Mouse (Mus musculus) kidney, postnatal 0 days (tissue): ENCODE measurements around the gene Plxnb2. TPM values are rescaled to one million over a fixed set of nuclear protein-coding genes. Genes with fewer than 3 reads are reported as not detected.

Experiments
- ATAC-seq: fragments of 200-750 bp; cut with Nextera tagmentation; replicated peaks from 2 replicates; pipeline ENCODE4 v1.8.0; 2017; ENCODE audit warnings: low read depth, moderate number of reproducible peaks, moderate TSS enrichment, moderate library complexity; ENCODE audit not compliant: low FRiP score
- DNase-seq: peaks from one replicate; pipeline ENCODE4 v3.0.0-alpha.2; 2016; ENCODE audit warnings: low spot score
- H3K27ac ChIP-seq: fragments of 300-500 bp; sonication (generic); 2 replicates; pipeline ENCODE4 v1.5.1; 2014; ENCODE audit warnings: mild to moderate bottlenecking
- H3K27me3 ChIP-seq: fragments of 300-500 bp; sonication (generic); 2 replicates; pipeline ENCODE4 v1.6.1; 2014; ENCODE audit warnings: low read length, mixed read lengths; ENCODE audit not compliant: insufficient read depth
- H3K36me3 ChIP-seq: fragments of 300-500 bp; sonication (generic); 2 replicates; pipeline ENCODE4 v1.6.1; 2014; ENCODE audit warnings: low read length, mixed read lengths; ENCODE audit not compliant: insufficient read depth
- H3K4me1 ChIP-seq: fragments of 300-500 bp; sonication (generic); replicated peaks from 2 replicates; pipeline ENCODE4 v1.6.1; 2014; ENCODE audit warnings: antibody characterized with exemption, low read length, mixed read lengths; ENCODE audit not compliant: insufficient read depth
- H3K4me2 ChIP-seq: fragments of 300-500 bp; sonication (generic); 2 replicates; pipeline ENCODE4 v1.6.1; 2014; ENCODE audit warnings: mild to moderate bottlenecking, low read length, moderate library complexity, mixed read lengths
- H3K4me3 ChIP-seq: fragments of 300-500 bp; sonication (generic); replicated peaks from 2 replicates; pipeline ENCODE4 v1.5.1; 2014; ENCODE audit warnings: low read depth, low read length
- H3K9ac ChIP-seq: fragments of 300-500 bp; sonication (generic); 2 replicates; pipeline ENCODE4 v1.6.1; 2014; ENCODE audit warnings: low read depth, low read length
- H3K9me3 ChIP-seq: fragments of 300-500 bp; sonication (generic); replicated peaks from 2 replicates; pipeline ENCODE4 v1.6.1; 2016; ENCODE audit warnings: low read length, inconsistent platforms, mixed read lengths
- CTCF ChIP-seq: IDR thresholded peaks from 2 replicates; pipeline ENCODE4 v1.5.1; 2016; ENCODE audit warnings: antibody characterized with exemption, low read depth, mild to moderate bottlenecking, moderate library complexity
- WGBS: fragments of 180-500 bp; shearing (Covaris S2); extraction: QIAGEN DNeasy Blood & Tissue Kit; methylation state at CpG from one replicate; pipeline ENCODE4 v1.1.7; 2014; 5-methylcytosine and 5-hydroxymethylcytosine counted together
- polyA plus RNA-seq: library from polyadenylated mRNA; unstranded; fragments of >200 nt; fragmentation: Nextera tagmentation; extraction: Ambion mirVana; gene quantifications from 2 replicates; pipeline ENCODE4 v1.2.1, GENCODE M21; 2015

The Plxnb2 gene
- polyA plus RNA-seq, 1 experiment from 2014 or later, result 126 TPM

- peaks cover 19% of the 10 kb centered on the region for H3K36me3 ChIP-seq
- H3K4me1 ChIP-seq, result peaks cover 66% of the 10 kb centered on the region
- H3K9ac ChIP-seq, result peak overlapping the region; percentile 13; the same call in 1 of the 2 replicates
- no peak overlapping the region for H3K4me3 ChIP-seq
- H3K4me2 ChIP-seq, result no peak overlapping the region
- no peak for DNase-seq
- 91% methylated on average over 5 of the region's 5 CpGs for WGBS
- no peak for ATAC-seq
- no peaks in the 10 kb centered on the region for H3K27me3 ChIP-seq
- no peaks in the 10 kb centered on the region for H3K9me3 ChIP-seq
- 0 out of 2 replicates have a peak overlapping the region, but pooled peaks have one; percentile 13 for H3K27ac ChIP-seq
- TF ChIP-seq CTCF, result no peak
Measured at GRCm38 (mm10) chr15:89171526-89172051, 9.0 kb downstream of the Plxnb2 start.

- DNase-seq, result no peak
- Histone ChIP-seq H3K27me3 (no peaks in the 10 kb centered on the region), H3K9me3 (no peaks in the 10 kb centered on the region), H3K27ac (peak overlapping the region; percentile 82), H3K4me2 (peak overlapping the region; percentile 21; the same call in 1 of the 2 replicates), H3K4me1 (peaks cover 55% of the 10 kb centered on the region), H3K36me3 (peaks cover 33% of the 10 kb centered on the region), H3K9ac (peak overlapping the region; percentile 40; the same call in 1 of the 2 replicates), H3K4me3 (no peak overlapping the region)
- ATAC-seq, result no peak
- WGBS, result 19% methylated on average over 3 of the region's 3 CpGs
- TF ChIP-seq CTCF, result no peak
Measured at GRCm38 (mm10) chr15:89170102-89170501, 10.5 kb downstream of the Plxnb2 start.

DNA sequence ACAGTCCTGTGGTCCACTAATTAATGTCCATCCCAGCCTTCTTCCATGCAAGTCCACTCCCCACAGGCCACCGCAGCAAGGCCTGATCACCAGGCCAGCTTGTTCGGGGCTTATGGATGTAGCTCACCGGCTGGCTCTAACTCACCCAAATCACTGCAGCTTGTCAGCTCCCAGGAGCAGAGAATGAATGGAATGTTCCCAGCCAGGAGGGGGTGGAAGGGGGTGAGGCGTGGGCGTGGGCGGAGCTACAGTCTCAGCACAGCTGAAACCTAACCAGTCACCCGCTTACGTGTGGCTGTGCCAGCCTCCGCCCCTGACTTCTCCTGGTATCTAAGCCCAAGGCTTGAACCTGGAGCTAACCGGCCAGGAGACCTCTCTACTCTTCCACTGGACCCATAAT lies 11.2 kb downstream of the Plxnb2 start:
- Histone ChIP-seq H3K36me3 (peaks cover 39% of the 10 kb centered on the region), H3K9me3 (no peaks in the 10 kb centered on the region), H3K27ac (peak overlapping the region; percentile 82), H3K4me2 (peak overlapping the region; percentile 21), H3K9ac (peak overlapping the region; percentile 40; the same call in 1 of the 2 replicates), H3K4me3 (no peak overlapping the region), H3K27me3 (no peaks in the 10 kb centered on the region), H3K4me1 (peaks cover 48% of the 10 kb centered on the region)
- 3% methylated on average over 10 of the region's 10 CpGs for WGBS
- TF ChIP-seq CTCF, result no peak
- peak; percentile 69 for ATAC-seq
- DNase-seq, result peak; percentile 96

DNA sequence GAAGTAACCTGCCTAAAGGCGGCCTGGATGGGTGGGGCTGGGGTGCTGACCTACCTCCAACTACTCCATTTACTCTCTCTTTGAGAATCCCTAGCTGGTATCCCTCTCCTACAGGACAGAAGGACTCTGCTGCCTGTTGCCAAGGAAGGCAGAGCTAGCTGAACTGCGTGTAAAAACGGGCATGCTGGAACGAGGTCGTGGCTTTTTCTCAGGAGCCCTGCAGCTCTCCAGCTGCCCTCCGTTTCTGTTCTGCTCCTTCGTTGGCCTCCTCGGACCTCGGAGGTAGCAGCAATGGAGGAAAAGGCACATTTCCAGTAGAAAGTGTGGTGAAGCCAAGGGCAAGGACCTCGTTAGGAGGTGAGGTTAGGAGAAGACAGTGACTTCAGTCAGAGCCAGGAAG lies 11.7 kb downstream of the Plxnb2 start:
- no peak for TF ChIP-seq CTCF
- ATAC-seq (no peak), DNase-seq (no peak)
- Histone ChIP-seq H3K9me3 (no peaks in the 10 kb centered on the region), H3K4me1 (peaks cover 43% of the 10 kb centered on the region), H3K9ac (no peak overlapping the region), H3K4me3 (no peak overlapping the region), H3K4me2 (peak overlapping the region; percentile 21; the same call in 1 of the 2 replicates), H3K36me3 (peaks cover 44% of the 10 kb centered on the region), H3K27ac (peak overlapping the region; percentile 42), H3K27me3 (no peaks in the 10 kb centered on the region)
- 36% methylated on average over 10 of the region's 10 CpGs for WGBS

- peaks cover 78% of the 10 kb centered on the region for H3K36me3 ChIP-seq
- H3K27me3 ChIP-seq, result no peaks in the 10 kb centered on the region
- no peak overlapping the region for H3K4me2 ChIP-seq
- ATAC-seq, result no peak
- WGBS, result 93% methylated on average over 12 of the region's 12 CpGs
- H3K4me1 ChIP-seq, result peaks cover 18% of the 10 kb centered on the region
- no peak for DNase-seq
- no peak overlapping the region for H3K9ac ChIP-seq
- H3K27ac ChIP-seq, result no peak overlapping the region
- no peak for TF ChIP-seq CTCF
- no peak overlapping the region for H3K4me3 ChIP-seq
- H3K9me3 ChIP-seq, result no peaks in the 10 kb centered on the region
Measured at GRCm38 (mm10) chr15:89165478-89165877, 15.1 kb downstream of the Plxnb2 start.

DNA sequence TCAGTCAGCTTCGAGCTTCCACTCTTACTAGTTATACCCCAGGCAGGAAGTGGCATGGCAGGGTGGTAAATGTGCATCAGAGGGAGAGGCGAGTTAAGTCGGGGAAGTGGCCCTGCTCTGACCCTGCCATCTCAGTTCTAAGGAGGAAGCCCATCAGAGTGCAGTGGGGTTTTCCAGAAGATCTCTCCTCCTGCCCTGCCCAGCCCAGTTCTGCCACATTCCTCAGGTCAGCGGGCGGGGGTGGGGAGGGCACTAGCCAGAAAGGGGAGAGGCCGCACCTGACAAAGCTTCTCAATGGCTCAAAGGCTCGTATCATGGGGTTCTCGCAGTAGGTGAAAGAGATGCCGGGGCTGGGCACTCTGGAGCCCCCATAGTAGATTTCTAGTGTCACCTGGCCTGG lies 19.2 kb downstream of the Plxnb2 start:
- Histone ChIP-seq H3K36me3 (peaks cover 96% of the 10 kb centered on the region), H3K4me1 (no peaks in the 10 kb centered on the region), H3K9me3 (no peaks in the 10 kb centered on the region), H3K27ac (peak overlapping the region; percentile 31; the same call in 1 of the 2 replicates), H3K4me3 (no peak overlapping the region), H3K4me2 (no peak overlapping the region), H3K9ac (no peak overlapping the region), H3K27me3 (no peaks in the 10 kb centered on the region)
- ATAC-seq (peak; percentile 57), DNase-seq (no peak)
- 69% methylated on average over 9 of the region's 9 CpGs for WGBS
- TF ChIP-seq CTCF, result no peak

DNA sequence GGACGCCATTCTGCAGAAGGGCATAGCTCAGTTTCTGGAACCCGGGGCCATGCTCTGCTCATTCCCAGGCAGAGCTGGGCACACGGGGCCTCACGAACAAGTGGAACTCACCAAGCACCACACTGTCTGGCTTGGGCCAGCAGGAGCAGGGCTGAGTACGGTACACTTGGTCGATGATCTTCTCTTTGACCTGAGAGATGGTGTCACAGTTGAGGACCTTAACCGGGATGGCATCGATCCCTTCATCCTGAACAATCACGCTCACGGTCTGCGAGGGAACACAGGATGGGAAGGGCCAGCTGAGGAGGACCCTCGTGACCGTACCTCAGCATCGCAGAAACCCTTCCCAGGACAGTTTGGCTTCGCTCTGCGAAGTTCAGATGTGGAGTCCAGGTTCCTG lies 22.1 kb downstream of the Plxnb2 start:
- DNase-seq (no peak), ATAC-seq (no peak)
- H3K27ac ChIP-seq, result no peak overlapping the region
- no peak for TF ChIP-seq CTCF
- no peaks in the 10 kb centered on the region for H3K27me3 ChIP-seq
- H3K4me1 ChIP-seq, result no peaks in the 10 kb centered on the region
- no peak overlapping the region for H3K4me3 ChIP-seq
- WGBS, result 93% methylated on average over 16 of the region's 16 CpGs
- H3K4me2 ChIP-seq, result no peak overlapping the region
- peaks cover 87% of the 10 kb centered on the region for H3K36me3 ChIP-seq
- no peaks in the 10 kb centered on the region for H3K9me3 ChIP-seq
- no peak overlapping the region for H3K9ac ChIP-seq
